Comparison of ENCODE assay signal across 10 mouse cellular contexts in genomic region chr2:26298856-26299230, GRCm38 (mm10). TPM values are rescaled to one million over a fixed set of nuclear protein-coding genes. Genes with fewer than 3 reads are reported as not detected.
A peak's percentile ranks its signal among the peaks of the same experiment; 100 is the strongest.
DNase-seq lines count a peak whose midpoint lies in the region; ATAC-seq and TF ChIP-seq lines count a peak whose summit lies in the region.
"Had no signal": no experiment of that assay in that cellular context is flagged by ENCODE, and none has a peak within 500 bp of the region (broad histone marks: within the 10 kb centered on the region; RNA-seq: fewer than 3 reads in every experiment).

No protein-coding gene starts in this region.

- H3K27me3 ChIP-seq in E14TG2a.4 (ENCODE audit: insufficient read depth, low read length): peaks cover 3% of the 10 kb centered on the region; the same call in 1 of the 2 replicates
- H3K27me3 ChIP-seq in forebrain, embryonic 12.5 days: peaks cover 7% of the 10 kb centered on the region; the same call in 1 of the 2 replicates
- no peaks in the 10 kb centered on the region for H3K27me3 ChIP-seq in midbrain, embryonic 13.5 days
- H3K27me3 ChIP-seq in liver, postnatal 0 days (ENCODE audit: insufficient read depth, low read length): 0 out of 2 replicates have a peak, but pooled peaks cover 3% of the 10 kb centered on the region

- peak overlapping the region; percentile 40 for H3K4me2 ChIP-seq in forebrain, embryonic 12.5 days
- peak overlapping the region; percentile 42 for H3K4me2 ChIP-seq in midbrain, embryonic 13.5 days (replicated peaks)
- H3K4me2 ChIP-seq in liver, postnatal 0 days (ENCODE audit: low read depth, low read length): no peak overlapping the region

- peak overlapping the region; percentile 55 for H3K4me3 ChIP-seq in E14TG2a.4 (replicated peaks; ENCODE audit: low read length)
- peak overlapping the region; percentile 11; the same call in 1 of the 2 replicates for H3K4me3 ChIP-seq in forebrain, embryonic 12.5 days (replicated peaks)
- peak overlapping the region; percentile 6; the same call in 1 of the 2 replicates for H3K4me3 ChIP-seq in midbrain, embryonic 13.5 days (replicated peaks)
- no peak overlapping the region for H3K4me3 ChIP-seq in liver, postnatal 0 days (ENCODE audit: low read depth, low read length)
- H3K4me3 ChIP-seq: limb, embryonic 13.5 days had no signal

- no peak for ATAC-seq in cerebellum, adult (ENCODE audit: insufficient number of reproducible peaks, low FRiP score, low TSS enrichment)
- peak; percentile 27; the same call in 1 of the 2 replicates for ATAC-seq in forebrain, embryonic 12.5 days (ENCODE audit: low FRiP score)
- peak; percentile 49 for ATAC-seq in midbrain, embryonic 13.5 days
- no peak for ATAC-seq in liver, postnatal 0 days

- peak; percentile 30 for DNase-seq in cerebellum, adult 11 months
- no peak for DNase-seq in gastrocnemius, postnatal 10 days
- DNase-seq in liver, postnatal 0 days: no peak
- no peak for DNase-seq in adrenal gland, postnatal 4 days (ENCODE audit: low spot score in 2 of 2)
- DNase-seq: thymus, adult 2 months had no signal

- no peak for TF ChIP-seq EP300 in liver, postnatal 0 days (IDR thresholded peaks at IDR 0.05; ENCODE audit: low read depth)

- H3K9ac ChIP-seq in forebrain, embryonic 12.5 days: peak overlapping the region; percentile 40
- peak overlapping the region; percentile 59 for H3K9ac ChIP-seq in midbrain, embryonic 13.5 days (replicated peaks)
- H3K9ac ChIP-seq in liver, postnatal 0 days (replicated peaks): no peak overlapping the region

- no peak for TF ChIP-seq CTCF in E14TG2a.4 (conservative IDR thresholded peaks at IDR 0.05; ENCODE audit: low read length)
- no peak for TF ChIP-seq CTCF in liver, postnatal 0 days (IDR thresholded peaks at IDR 0.05; ENCODE audit: low read depth)

- peaks cover 55% of the 10 kb centered on the region for H3K4me1 ChIP-seq in E14TG2a.4 (replicated peaks; ENCODE audit: low read depth, low read length)
- H3K4me1 ChIP-seq in forebrain, embryonic 12.5 days: peaks cover 45% of the 10 kb centered on the region
- peaks cover 47% of the 10 kb centered on the region for H3K4me1 ChIP-seq in midbrain, embryonic 13.5 days (replicated peaks)
- H3K4me1 ChIP-seq in liver, postnatal 0 days (ENCODE audit: insufficient read depth): no peaks in the 10 kb centered on the region

- no peaks in the 10 kb centered on the region for H3K36me3 ChIP-seq in E14TG2a.4 (ENCODE audit: insufficient read depth, low read length)
- H3K36me3 ChIP-seq in forebrain, embryonic 12.5 days (replicated peaks): no peaks in the 10 kb centered on the region
- H3K36me3 ChIP-seq in midbrain, embryonic 13.5 days: no peaks in the 10 kb centered on the region
- no peaks in the 10 kb centered on the region for H3K36me3 ChIP-seq in liver, postnatal 0 days (replicated peaks; ENCODE audit: insufficient read depth, low read length)
- H3K36me3 ChIP-seq: limb, embryonic 13.5 days had no signal

- H3K9me3 ChIP-seq in E14TG2a.4 (ENCODE audit: low read length): no peaks in the 10 kb centered on the region
- H3K9me3 ChIP-seq in forebrain, embryonic 12.5 days: no peaks in the 10 kb centered on the region
- H3K9me3 ChIP-seq in midbrain, embryonic 13.5 days: no peaks in the 10 kb centered on the region
- no peaks in the 10 kb centered on the region for H3K9me3 ChIP-seq in liver, postnatal 0 days (ENCODE audit: low read length)
- H3K9me3 ChIP-seq: limb, embryonic 13.5 days had no signal

- H3K27ac ChIP-seq in forebrain, embryonic 12.5 days: peak overlapping the region; percentile 89
- H3K27ac ChIP-seq in midbrain, embryonic 13.5 days: peak overlapping the region; percentile 93
- no peak overlapping the region for H3K27ac ChIP-seq in liver, postnatal 0 days (ENCODE audit: low read depth)
- H3K27ac ChIP-seq: limb, embryonic 13.5 days had no signal

- WGBS in forebrain, embryonic 12.5 days: 7% methylated on average over 4 of the region's 4 CpGs
- WGBS in midbrain, embryonic 13.5 days: 2% methylated on average over 4 of the region's 4 CpGs
- 35% methylated on average over 4 of the region's 4 CpGs for WGBS in liver, postnatal 0 days (ENCODE audit: insufficient replicate concordance)

RNA-seq across cellular contexts. Expression of gene Ccdc187, which starts 4.5 kb away (rescaled TPM):
- polyA plus RNA-seq in forebrain, embryonic 12.5 days (2016; fragmentation: Nextera tagmentation; extraction: Ambion mirVana): 0.34 and 0.45 TPM in 2 replicates
- 0.17 and 0.23 TPM in 2 replicates for polyA plus RNA-seq in midbrain, embryonic 13.5 days (2015; fragmentation: Nextera tagmentation; extraction: Ambion mirVana)
- under 1 TPM; 0.09 to 0.14 TPM for total RNA-seq in gastrocnemius, postnatal 10 days (2021)
- polyA plus RNA-seq in liver, postnatal 0 days (2015; fragmentation: Nextera tagmentation; extraction: Ambion mirVana): 0.01 TPM in 1 of 2 replicates, not detected in the other
- total RNA-seq in adrenal gland, postnatal 4 days (2021): 1 to 10 TPM; 3.1 TPM

RNA-seq across cellular contexts. Expression of gene Gpsm1, which starts 16.5 kb away (rescaled TPM):
- polyA plus RNA-seq in forebrain, embryonic 12.5 days (2016; fragmentation: Nextera tagmentation; extraction: Ambion mirVana): 102 and 108 TPM in 2 replicates
- 147 and 162 TPM in 2 replicates for polyA plus RNA-seq in midbrain, embryonic 13.5 days (2015; fragmentation: Nextera tagmentation; extraction: Ambion mirVana)
- 10 to 100 TPM; 12.9 to 16.6 TPM for total RNA-seq in gastrocnemius, postnatal 10 days (2021)
- polyA plus RNA-seq in liver, postnatal 0 days (2015; fragmentation: Nextera tagmentation; extraction: Ambion mirVana): 1.9 TPM in 2 replicates
- 10 to 100 TPM; 33.7 to 39.7 TPM for total RNA-seq in adrenal gland, postnatal 4 days (2021)

RNA-seq across cellular contexts. Expression of gene Dnlz, which starts 53.1 kb away (rescaled TPM):
- polyA plus RNA-seq in forebrain, embryonic 12.5 days (2016; fragmentation: Nextera tagmentation; extraction: Ambion mirVana): 34.5 and 36.3 TPM in 2 replicates
- 28.1 and 30.6 TPM in 2 replicates for polyA plus RNA-seq in midbrain, embryonic 13.5 days (2015; fragmentation: Nextera tagmentation; extraction: Ambion mirVana)
- total RNA-seq in gastrocnemius, postnatal 10 days (2021): 10 to 100 TPM; 18.0 to 18.9 TPM
- polyA plus RNA-seq in liver, postnatal 0 days (2015; fragmentation: Nextera tagmentation; extraction: Ambion mirVana): 7.5 and 7.9 TPM in 2 replicates
- total RNA-seq in adrenal gland, postnatal 4 days (2021): 10 to 100 TPM; 17.5 to 18.6 TPM

Comparison
In these comparisons a context has a peak if more than half of its experiments do, and no peak if none do; other contexts are left out.
1. ATAC-seq: peak in forebrain, embryonic 12.5 days (single experiment) and midbrain, embryonic 13.5 days (single experiment); none in cerebellum, adult (single experiment) and liver, postnatal 0 days (single experiment).
2. RNA of gene Gpsm1, which starts 16.5 kb away (polyA plus RNA-seq): 147 to 162 TPM in midbrain, embryonic 13.5 days and 102 to 108 TPM in forebrain, embryonic 12.5 days; 1.9 TPM in liver, postnatal 0 days; every median in the first group is over 10 times any median in the second.